Mouse (Mus musculus) intestine, postnatal 0 days (tissue): Measurements from ENCODE around the gene C2cd5. TPM values are rescaled to one million over a fixed set of nuclear protein-coding genes. Genes with fewer than 3 reads are reported as not detected.

Source experiments
- ATAC-seq: fragments of 200-750 bp; cut with Nextera tagmentation; 2 replicates; pipeline ENCODE4 v1.8.0; 2017; ENCODE audit warnings: mild to moderate bottlenecking, moderate TSS enrichment, moderate library complexity
- H3K27ac ChIP-seq: fragments of 300-500 bp; sonication (generic); 2 replicates; pipeline ENCODE4 v1.5.1; 2014; ENCODE audit warnings: mild to moderate bottlenecking, low read depth, low read length, moderate library complexity
- H3K27me3 ChIP-seq: fragments of 300-500 bp; sonication (generic); replicated peaks from 2 replicates; pipeline ENCODE4 v1.6.1; 2014; ENCODE audit warnings: low read length, mixed read lengths; ENCODE audit not compliant: control insufficient read depth, insufficient read depth
- H3K36me3 ChIP-seq: fragments of 300-500 bp; sonication (generic); 2 replicates; pipeline ENCODE4 v1.6.1; 2014; ENCODE audit warnings: mild to moderate bottlenecking, moderate library complexity; ENCODE audit not compliant: control insufficient read depth, insufficient read depth
- H3K4me1 ChIP-seq: fragments of 300-500 bp; sonication (generic); replicated peaks from 2 replicates; pipeline ENCODE4 v1.6.1; 2014; ENCODE audit warnings: antibody characterized with exemption, low read length, mixed read lengths; ENCODE audit not compliant: control insufficient read depth, insufficient read depth
- H3K4me2 ChIP-seq: fragments of 300-500 bp; sonication (generic); replicated peaks from 2 replicates; pipeline ENCODE4 v1.6.1; 2014; ENCODE audit warnings: low read depth, mild to moderate bottlenecking, moderate library complexity
- H3K4me3 ChIP-seq: fragments of 300-500 bp; sonication (generic); 2 replicates; pipeline ENCODE4 v1.5.1; 2014; ENCODE audit warnings: low read depth, low read length
- H3K9ac ChIP-seq: fragments of 300-500 bp; sonication (generic); 2 replicates; pipeline ENCODE4 v1.6.1; 2014; ENCODE audit warnings: mild to moderate bottlenecking, low read depth, low read length
- H3K9me3 ChIP-seq: fragments of 300-500 bp; sonication (generic); 2 replicates; pipeline ENCODE4 v1.6.1; 2016; ENCODE audit warnings: mixed run types; ENCODE audit not compliant: control insufficient read depth
- CTCF ChIP-seq: sonication (generic); IDR thresholded peaks from 2 replicates; pipeline ENCODE4 v1.5.1; 2016; ENCODE audit warnings: low read depth, mild to moderate bottlenecking, control low read depth, antibody characterized with exemption, moderate library complexity
- WGBS: fragments of 180-500 bp; shearing (Covaris S2); extraction: QIAGEN DNeasy Blood & Tissue Kit; methylation state at CpG from one replicate; pipeline ENCODE4 v1.1.7; 2014; 5-methylcytosine and 5-hydroxymethylcytosine counted together
- polyA plus RNA-seq: library from polyadenylated mRNA; unstranded; fragments of >200 nt; fragmentation: Nextera tagmentation; extraction: Ambion mirVana; gene quantifications from 2 replicates; pipeline ENCODE4 v1.2.1, GENCODE M21; 2015

C2cd5 gene
- polyA plus RNA-seq, 1 experiment from 2014 or later = 10.2 TPM

GRCm38 (mm10) chr6:143030521-143030920 lies 69.4 kb downstream of the C2cd5 start:
- no peaks in the 10 kb centered on the region for H3K4me1 ChIP-seq
- no peak overlapping the region for H3K27ac ChIP-seq
- no peak overlapping the region for H3K4me2 ChIP-seq
- H3K36me3 ChIP-seq = peaks cover 49% of the 10 kb centered on the region
- TF ChIP-seq CTCF = no peak
- no peak overlapping the region for H3K4me3 ChIP-seq
- no peaks in the 10 kb centered on the region for H3K9me3 ChIP-seq
- 90% methylated on average over 5 of the region's 5 CpGs for WGBS
- no peak overlapping the region for H3K9ac ChIP-seq
- ATAC-seq = no peak
- no peaks in the 10 kb centered on the region for H3K27me3 ChIP-seq

DNA sequence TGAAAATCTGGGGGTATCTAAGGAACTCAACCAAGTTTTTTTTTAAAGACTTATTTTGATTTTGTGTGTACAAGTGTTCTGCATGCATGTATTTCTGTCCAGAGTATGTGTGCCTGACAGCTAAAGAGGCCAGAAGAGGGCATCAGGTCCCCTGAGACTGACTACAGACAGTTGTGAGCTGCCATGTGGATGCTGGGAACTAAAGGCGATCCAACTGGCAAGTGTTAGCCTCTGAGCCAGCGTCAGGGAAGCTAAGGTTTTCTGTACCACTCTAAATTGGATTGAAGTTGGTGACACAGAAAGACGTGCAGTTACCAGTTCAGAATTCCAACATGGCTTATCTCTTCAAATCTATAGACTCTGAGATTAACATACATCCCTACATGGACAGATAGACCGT lies 72.0 kb downstream of the C2cd5 start:
- 89% methylated on average over 4 of the region's 4 CpGs for WGBS
- Histone ChIP-seq H3K9me3 (no peaks in the 10 kb centered on the region), H3K9ac (no peak overlapping the region), H3K36me3 (peaks cover 33% of the 10 kb centered on the region), H3K4me3 (no peak overlapping the region), H3K4me1 (no peaks in the 10 kb centered on the region), H3K27me3 (no peaks in the 10 kb centered on the region), H3K27ac (no peak overlapping the region), H3K4me2 (no peak overlapping the region)
- 0 out of 2 replicates have a peak, but pooled peaks have one; percentile 2 for TF ChIP-seq CTCF
- ATAC-seq = no peak

DNA sequence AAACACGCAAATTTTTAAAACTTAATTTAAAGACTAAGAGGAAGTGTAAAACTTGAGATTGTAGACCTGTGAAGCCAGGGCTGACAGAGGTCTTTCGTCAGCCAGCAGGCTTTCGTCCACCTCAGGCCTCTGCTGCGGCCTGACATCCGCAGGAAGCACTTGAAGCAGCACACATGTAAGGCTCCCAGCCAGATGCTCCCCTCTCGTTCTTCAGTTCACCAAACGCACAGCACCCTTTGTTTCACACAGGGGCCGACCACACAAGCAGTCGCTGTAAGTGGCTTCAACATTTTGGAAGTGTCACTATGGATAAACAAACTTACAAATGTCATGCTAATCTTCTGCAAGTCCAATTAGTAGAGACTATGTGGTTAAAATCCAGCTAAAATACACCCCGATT lies 72.5 kb downstream of the C2cd5 start:
- no peaks in the 10 kb centered on the region for H3K27me3 ChIP-seq
- 63% methylated on average over 10 of the region's 10 CpGs for WGBS
- no peaks in the 10 kb centered on the region for H3K9me3 ChIP-seq
- no peak overlapping the region for H3K4me3 ChIP-seq
- no peak overlapping the region for H3K4me2 ChIP-seq
- H3K4me1 ChIP-seq = no peaks in the 10 kb centered on the region
- H3K27ac ChIP-seq = no peak overlapping the region
- no peak for TF ChIP-seq CTCF
- peaks cover 29% of the 10 kb centered on the region for H3K36me3 ChIP-seq
- no peak for ATAC-seq
- H3K9ac ChIP-seq = no peak overlapping the region

DNA sequence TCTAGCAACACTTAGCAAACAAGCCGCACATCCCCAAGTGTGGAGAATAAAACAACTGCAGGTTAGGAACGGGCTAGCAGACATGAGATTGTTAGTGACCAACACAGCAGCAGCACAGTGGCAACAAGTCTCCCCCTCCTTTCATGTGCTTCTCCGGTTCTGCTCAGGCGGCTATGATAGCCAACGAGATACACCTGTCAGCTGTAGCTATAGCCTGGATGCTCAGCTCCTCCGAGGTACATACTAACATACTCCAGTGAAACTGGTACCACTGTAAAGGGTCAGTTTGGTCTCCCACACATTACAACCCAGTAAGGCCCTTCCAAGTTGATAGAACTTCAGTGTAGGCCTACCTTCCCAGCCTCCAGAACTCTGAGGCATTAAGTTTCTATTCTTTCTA lies 76.2 kb downstream of the C2cd5 start:
- TF ChIP-seq CTCF = no peak
- no peaks in the 10 kb centered on the region for H3K9me3 ChIP-seq
- no peak overlapping the region for H3K4me3 ChIP-seq
- peaks cover 7% of the 10 kb centered on the region; the same call in 1 of the 2 replicates for H3K36me3 ChIP-seq
- H3K4me1 ChIP-seq = no peaks in the 10 kb centered on the region
- 79% methylated on average over 6 of the region's 6 CpGs for WGBS
- H3K27ac ChIP-seq = no peak overlapping the region
- no peak for ATAC-seq
- H3K27me3 ChIP-seq = no peaks in the 10 kb centered on the region
- no peak overlapping the region for H3K4me2 ChIP-seq
- no peak overlapping the region for H3K9ac ChIP-seq

DNA sequence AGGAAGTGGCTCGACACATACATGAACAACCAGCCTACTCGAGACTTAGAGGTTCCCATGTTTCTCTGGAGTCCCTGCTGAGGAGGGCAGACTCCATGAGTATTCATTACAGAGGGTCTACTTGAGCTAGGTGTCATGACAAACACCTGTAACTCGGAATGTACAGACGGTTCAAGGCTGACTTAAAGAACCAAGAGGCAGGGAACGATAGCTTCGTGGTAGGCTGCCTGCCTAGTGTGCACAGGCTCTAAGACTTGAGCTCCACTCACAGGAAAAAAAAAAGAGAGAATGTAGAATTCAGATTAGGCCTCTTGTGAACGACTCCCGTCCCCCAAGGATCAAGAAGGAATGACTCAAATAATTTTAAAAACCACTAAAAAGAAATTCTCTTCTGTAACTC lies 78.2 kb downstream of the C2cd5 start:
- H3K9me3 ChIP-seq = no peaks in the 10 kb centered on the region
- H3K4me3 ChIP-seq = no peak overlapping the region
- H3K27ac ChIP-seq = no peak overlapping the region
- no peak for ATAC-seq
- H3K9ac ChIP-seq = no peak overlapping the region
- no peak overlapping the region for H3K4me2 ChIP-seq
- H3K27me3 ChIP-seq = no peaks in the 10 kb centered on the region
- peaks cover 11% of the 10 kb centered on the region for H3K36me3 ChIP-seq
- WGBS = 88% methylated on average over 8 of the region's 8 CpGs
- no peaks in the 10 kb centered on the region for H3K4me1 ChIP-seq
- TF ChIP-seq CTCF = no peak

- Histone ChIP-seq H3K27me3 (no peaks in the 10 kb centered on the region), H3K4me3 (no peak overlapping the region), H3K9ac (no peak overlapping the region), H3K27ac (no peak overlapping the region; the same call in 1 of the 2 replicates), H3K9me3 (no peaks in the 10 kb centered on the region), H3K4me1 (no peaks in the 10 kb centered on the region), H3K36me3 (peaks cover 17% of the 10 kb centered on the region), H3K4me2 (no peak overlapping the region)
- WGBS = 73% methylated on average over 5 of the region's 5 CpGs
- TF ChIP-seq CTCF = peak; percentile 63
- ATAC-seq = no peak
Measured at GRCm38 (mm10) chr6:143020647-143021046, 79.3 kb downstream of the C2cd5 start.

DNA sequence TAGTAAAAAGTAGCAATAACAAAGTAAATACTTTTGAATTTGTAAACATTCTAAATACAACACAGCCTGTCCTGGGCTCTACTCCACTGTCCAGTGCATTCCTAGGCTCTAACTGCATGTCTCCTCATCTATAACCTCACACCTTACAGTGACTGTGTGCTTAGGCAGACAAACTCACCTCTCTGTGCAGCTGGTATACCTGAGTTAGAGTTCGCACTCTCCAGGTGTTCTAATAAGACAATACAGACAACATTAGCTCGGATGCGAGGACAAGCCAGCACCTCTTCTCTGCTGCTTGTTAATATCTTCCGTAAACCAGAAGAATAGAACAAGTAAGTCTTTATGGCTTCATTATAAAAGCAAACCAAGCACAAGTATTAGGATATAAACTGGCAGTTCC lies 79.8 kb downstream of the C2cd5 start:
- 97% methylated on average over 4 of the region's 4 CpGs for whole genome bisulfite sequencing
- no peak for ATAC-seq
- Histone ChIP-seq H3K4me1 (no peaks in the 10 kb centered on the region), H3K36me3 (peaks cover 17% of the 10 kb centered on the region), H3K27me3 (no peaks in the 10 kb centered on the region), H3K9ac (no peak overlapping the region), H3K9me3 (no peaks in the 10 kb centered on the region), H3K27ac (no peak overlapping the region), H3K4me3 (no peak overlapping the region), H3K4me2 (no peak overlapping the region)
- no peak for TF ChIP-seq CTCF
